Mouse (Mus musculus) liver, postnatal 0 days (tissue): ENCODE results near the gene Zfand4.

ENCODE experiments used
- CTCF ChIP-seq: sonication (generic); IDR thresholded peaks from 2 replicates; pipeline ENCODE4 v1.5.1; 2016; ENCODE audit warnings: antibody characterized with exemption, low read depth
- EP300 ChIP-seq: IDR thresholded peaks from 2 replicates; pipeline ENCODE4 v1.6.1; 2016; ENCODE audit warnings: antibody characterized with exemption, low read depth, mild to moderate bottlenecking

- TF ChIP-seq CTCF (no peak), EP300 (no peak)
These were observed 4.4 kb upstream of the Zfand4 start for GRCm38 (mm10) chr6:116259649-116260048.
